Mouse (Mus musculus) kidney, embryonic 15.5 days (tissue): ENCODE data around the gene Klf3. TPM values are rescaled to one million over a fixed set of nuclear protein-coding genes. Genes with fewer than 3 reads are reported as not detected.
"Not testable (repeated sequence)": the region's sequence is repeated elsewhere in the genome, so short reads cannot be mapped to it uniquely, and the experiment has no call there.

ENCODE experiments used
- ATAC-seq: fragments of 200-750 bp; cut with Nextera tagmentation; replicated peaks from 2 replicates; pipeline ENCODE4 v1.8.0; 2017; ENCODE audit warnings: moderate TSS enrichment; ENCODE audit not compliant: low FRiP score
- H3K27ac ChIP-seq: fragments of 300-500 bp; sonication (generic); 2 replicates; pipeline ENCODE4 v1.5.1; 2015; ENCODE audit warnings: mild to moderate bottlenecking, inconsistent platforms
- H3K27me3 ChIP-seq: fragments of 300-500 bp; sonication (generic); 2 replicates; pipeline ENCODE4 v1.6.1; 2015; ENCODE audit warnings: inconsistent platforms
- H3K36me3 ChIP-seq: fragments of 300-500 bp; sonication (generic); 2 replicates; pipeline ENCODE4 v1.6.1; 2015; ENCODE audit warnings: inconsistent platforms
- H3K4me1 ChIP-seq: fragments of 300-500 bp; sonication (generic); 2 replicates; pipeline ENCODE4 v1.6.1; 2015; ENCODE audit warnings: inconsistent platforms
- H3K4me2 ChIP-seq: fragments of 300-500 bp; sonication (generic); 2 replicates; pipeline ENCODE4 v1.6.1; 2015; ENCODE audit warnings: moderate library complexity, mild to moderate bottlenecking, inconsistent platforms
- H3K4me3 ChIP-seq: fragments of 300-500 bp; sonication (generic); replicated peaks from 2 replicates; pipeline ENCODE4 v1.5.1; 2015; ENCODE audit warnings: mild to moderate bottlenecking, inconsistent platforms
- H3K9ac ChIP-seq: fragments of 300-500 bp; sonication (generic); 2 replicates; pipeline ENCODE4 v1.6.1; 2015; ENCODE audit warnings: mild to moderate bottlenecking, inconsistent platforms
- H3K9me3 ChIP-seq: fragments of 300-500 bp; sonication (generic); replicated peaks from 2 replicates; pipeline ENCODE4 v1.6.1; 2016; ENCODE audit warnings: inconsistent platforms
- WGBS: fragments of 180-500 bp; shearing (Covaris S2); methylation state at CpG from one replicate; pipeline ENCODE4 v1.1.7; 2015; ENCODE audit warnings: mixed read lengths; 5-methylcytosine and 5-hydroxymethylcytosine counted together
- polyA plus RNA-seq: library from polyadenylated mRNA; unstranded; fragments of >200 nt; fragmentation: Nextera tagmentation; extraction: Ambion mirVana; gene quantifications from 2 replicates; pipeline ENCODE4 v1.2.1, GENCODE M21; 2015

Gene Klf3
- polyA plus RNA-seq, 1 experiment from 2014 or later, result 62.2 TPM

DNA sequence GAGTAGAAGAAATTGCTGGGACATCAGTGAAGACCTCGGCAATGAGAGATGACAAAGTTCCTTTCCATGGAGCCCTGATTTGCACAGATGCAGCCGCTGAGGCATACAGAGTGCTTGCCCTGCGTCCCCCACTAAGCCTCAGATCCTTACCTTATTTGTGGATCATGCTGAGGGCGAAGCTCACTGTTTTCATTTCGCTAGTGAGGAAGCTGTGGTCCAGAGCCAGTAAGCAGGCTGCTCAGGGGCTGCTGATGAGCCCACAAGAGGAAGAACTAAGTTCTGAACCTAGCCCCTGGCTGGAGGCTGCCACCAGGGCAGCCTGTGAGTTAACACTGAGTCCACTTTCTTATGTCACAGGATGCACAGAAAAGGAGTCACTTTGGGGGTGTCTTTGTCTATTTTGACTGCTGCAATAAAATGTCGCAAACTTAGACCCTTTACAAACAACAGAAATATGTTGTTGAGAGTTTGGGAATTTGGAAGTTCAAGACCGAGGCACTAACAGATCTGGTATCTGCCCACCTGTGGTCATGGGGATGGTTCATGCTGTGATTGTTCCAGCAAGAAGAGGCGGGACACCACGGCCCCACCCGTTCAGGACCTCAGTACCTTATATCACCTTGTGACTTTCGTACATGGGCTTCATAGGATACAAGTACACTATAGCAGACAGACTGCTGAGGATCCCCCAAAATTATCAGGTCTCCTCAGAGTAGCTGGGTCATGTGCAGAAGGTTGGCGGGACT, 62.2 kb downstream of the Klf3 start:
- H3K9ac ChIP-seq, result no peak overlapping the region
- WGBS, result 67% methylated on average over 12 of the region's 12 CpGs
- ATAC-seq, result no peak
- H3K27me3 ChIP-seq, result no peaks in the 10 kb centered on the region
- H3K4me2 ChIP-seq, result no peak overlapping the region
- H3K27ac ChIP-seq, result peak overlapping the region; percentile 39; the same call in 1 of the 2 replicates
- H3K4me3 ChIP-seq, result no peak overlapping the region
- H3K36me3 ChIP-seq, result no peaks in the 10 kb centered on the region
- peaks cover 37% of the 10 kb centered on the region for H3K4me1 ChIP-seq
- no peaks in the 10 kb centered on the region for H3K9me3 ChIP-seq

DNA sequence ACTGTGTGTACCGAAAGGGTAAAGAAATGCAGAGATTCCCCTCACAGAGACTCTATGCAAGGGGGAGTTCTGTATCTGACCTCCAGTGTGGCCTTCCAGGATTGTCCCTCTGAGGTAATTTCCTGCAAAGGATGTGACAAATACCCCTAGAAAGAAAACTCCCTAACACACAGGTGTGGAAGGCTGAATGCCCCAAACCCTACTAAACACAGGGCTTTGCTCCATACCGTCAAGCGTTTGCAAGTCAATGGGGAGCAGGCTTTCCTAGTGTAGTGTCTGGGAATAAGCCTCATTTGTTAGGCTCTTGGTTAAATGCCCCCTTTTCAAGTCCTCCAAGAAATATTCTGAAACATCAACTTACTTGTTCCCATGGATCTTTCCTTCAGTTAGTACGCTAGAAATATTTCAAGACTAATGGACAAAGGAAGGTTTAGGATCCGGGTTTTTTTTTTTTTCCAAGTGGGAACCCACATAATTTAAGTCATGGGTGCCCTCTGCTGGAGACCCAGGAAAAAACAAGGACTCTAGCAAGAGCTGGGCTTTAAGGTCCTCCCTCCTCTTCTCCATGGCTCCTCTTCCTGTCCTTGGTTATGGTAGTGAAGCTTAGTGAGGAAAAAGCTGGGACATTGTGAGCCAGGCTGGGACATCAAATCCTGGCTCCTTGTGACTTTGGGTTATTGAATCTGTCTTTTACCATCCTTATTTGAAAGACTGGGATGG, 63.3 kb downstream of the Klf3 start:
- H3K27ac ChIP-seq, result no peak overlapping the region
- H3K27me3 ChIP-seq, result no peaks in the 10 kb centered on the region
- no peak overlapping the region for H3K9ac ChIP-seq
- H3K4me2 ChIP-seq, result no peak overlapping the region
- no peak for ATAC-seq
- H3K36me3 ChIP-seq, result no peaks in the 10 kb centered on the region
- no peak overlapping the region for H3K4me3 ChIP-seq
- no peaks in the 10 kb centered on the region for H3K9me3 ChIP-seq
- peaks cover 30% of the 10 kb centered on the region for H3K4me1 ChIP-seq
- 43% methylated on average over 5 of the region's 5 CpGs for WGBS

- H3K27me3 ChIP-seq, result no peaks in the 10 kb centered on the region
- H3K4me2 ChIP-seq, result no peak overlapping the region
- 51% methylated on average over 9 of the region's 9 CpGs for WGBS
- H3K27ac ChIP-seq, result no peak overlapping the region
- ATAC-seq, result no peak
- no peaks in the 10 kb centered on the region for H3K36me3 ChIP-seq
- no peak overlapping the region for H3K9ac ChIP-seq
- H3K9me3 ChIP-seq, result no peaks in the 10 kb centered on the region
- H3K4me1 ChIP-seq, result peaks cover 23% of the 10 kb centered on the region
- H3K4me3 ChIP-seq, result no peak overlapping the region
Observed at GRCm38 (mm10) chr5:64867124-64867523, 63.9 kb downstream of the Klf3 start.

GRCm38 (mm10) chr5:64867551-64867950, 64.4 kb downstream of the Klf3 start:
- ATAC-seq, result no peak
- no peak overlapping the region for H3K4me2 ChIP-seq
- H3K9ac ChIP-seq, result no peak overlapping the region
- no peaks in the 10 kb centered on the region for H3K27me3 ChIP-seq
- no peak overlapping the region for H3K4me3 ChIP-seq
- H3K36me3 ChIP-seq, result no peaks in the 10 kb centered on the region
- no peak overlapping the region for H3K27ac ChIP-seq
- WGBS, result 87% methylated on average over 5 of the region's 5 CpGs
- H3K4me1 ChIP-seq, result peaks cover 19% of the 10 kb centered on the region
- H3K9me3 ChIP-seq, result no peaks in the 10 kb centered on the region

GRCm38 (mm10) chr5:64876086-64876830, 73.1 kb downstream of the Klf3 start:
- no peaks in the 10 kb centered on the region for H3K9me3 ChIP-seq
- H3K4me3 ChIP-seq, result no peak overlapping the region
- ATAC-seq, result no peak
- no peak overlapping the region for H3K9ac ChIP-seq
- peaks cover 35% of the 10 kb centered on the region for H3K4me1 ChIP-seq
- no peak overlapping the region for H3K4me2 ChIP-seq
- 76% methylated on average over 12 of the region's 12 CpGs for WGBS
- peak overlapping the region; percentile 89 for H3K27ac ChIP-seq
- H3K36me3 ChIP-seq, result no peaks in the 10 kb centered on the region
- H3K27me3 ChIP-seq, result no peaks in the 10 kb centered on the region

DNA sequence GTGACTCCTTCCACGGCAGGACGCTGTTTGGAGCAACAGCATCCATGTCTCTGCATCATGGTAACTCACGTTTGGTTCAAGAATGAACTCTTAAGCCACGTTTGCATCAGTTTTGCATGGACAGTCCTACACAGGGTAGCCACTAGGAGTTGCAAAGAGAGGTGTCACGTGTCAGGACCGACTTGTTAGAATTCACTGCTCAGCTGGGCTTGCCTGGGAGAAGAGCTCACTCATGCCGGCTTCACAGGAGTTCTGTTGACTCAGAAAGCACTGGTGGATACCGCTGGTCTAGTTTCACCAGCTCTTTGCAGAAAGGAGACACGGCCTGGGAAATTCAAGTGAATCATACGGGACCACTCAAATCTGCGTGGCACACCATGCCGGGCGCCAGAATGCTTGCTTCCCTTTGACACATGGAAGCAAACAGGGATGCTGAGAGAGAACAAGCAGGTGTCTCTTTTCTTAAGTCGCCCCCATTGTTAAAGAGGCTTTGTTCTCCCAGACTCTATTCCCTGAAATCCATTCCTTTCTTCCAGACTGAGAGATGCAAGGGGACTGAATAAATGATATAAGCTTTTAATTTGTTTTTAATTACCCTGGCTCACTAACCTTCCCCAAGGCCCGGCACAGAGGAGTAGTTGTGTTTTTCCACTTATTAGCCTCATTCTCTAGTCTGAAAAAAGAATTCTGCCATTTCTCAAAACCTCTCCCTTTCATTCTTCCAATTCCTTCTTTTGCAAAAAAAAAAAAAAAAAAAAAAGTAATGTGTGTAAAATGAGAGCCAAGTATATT, 74.2 kb downstream of the Klf3 start:
- Histone ChIP-seq H3K36me3 (no peaks in the 10 kb centered on the region), H3K4me1 (peaks cover 35% of the 10 kb centered on the region), H3K4me3 (no peak overlapping the region), H3K27ac (peak overlapping the region; percentile 89), H3K4me2 (no peak overlapping the region), H3K9ac (no peak overlapping the region), H3K9me3 (no peaks in the 10 kb centered on the region), H3K27me3 (no peaks in the 10 kb centered on the region)
- peak; percentile 43 for ATAC-seq
- 30% methylated on average over 15 of the region's 15 CpGs for WGBS

- Histone ChIP-seq H3K27me3 (no peaks in the 10 kb centered on the region), H3K9me3 (no peaks in the 10 kb centered on the region), H3K4me1 (peaks cover 35% of the 10 kb centered on the region), H3K27ac (peak overlapping the region; percentile 89), H3K9ac (no peak overlapping the region), H3K36me3 (no peaks in the 10 kb centered on the region), H3K4me2 (no peak overlapping the region), H3K4me3 (no peak overlapping the region)
- 11% methylated on average over 4 of the region's 4 CpGs for WGBS
- ATAC-seq, result peak; percentile 89
Observed at GRCm38 (mm10) chr5:64878027-64878425, 74.8 kb downstream of the Klf3 start.

GRCm38 (mm10) chr5:64878526-64878925, 75.3 kb downstream of the Klf3 start:
- Histone ChIP-seq H3K4me1 (peaks cover 35% of the 10 kb centered on the region), H3K9me3 (no peaks in the 10 kb centered on the region), H3K4me2 (no peak overlapping the region), H3K27me3 (no peaks in the 10 kb centered on the region), H3K27ac (peak overlapping the region; percentile 89), H3K4me3 (no peak overlapping the region), H3K9ac (no peak overlapping the region), H3K36me3 (no peaks in the 10 kb centered on the region)
- 61% methylated on average over 2 of the region's 2 CpGs for WGBS
- ATAC-seq, result peak; percentile 35; the same call in 1 of the 2 replicates

DNA sequence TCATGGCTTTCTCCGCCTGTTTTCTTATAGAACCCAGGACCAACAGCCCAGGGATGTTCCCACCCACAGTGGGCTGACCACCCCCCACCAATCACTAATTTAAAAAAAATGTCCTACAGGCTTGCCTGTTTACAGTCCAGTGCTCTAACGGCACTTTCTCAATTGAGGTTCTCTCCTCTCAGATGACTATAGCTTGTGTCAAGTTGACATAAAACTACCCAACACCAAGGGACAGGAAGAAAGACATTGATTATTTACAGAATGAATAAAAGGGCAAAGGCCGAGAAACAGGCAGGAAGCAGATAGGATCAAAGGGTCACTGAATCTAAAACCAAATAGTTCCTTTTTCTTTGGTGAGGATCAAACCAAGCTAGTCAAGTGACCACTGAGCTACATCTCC, 76.1 kb downstream of the Klf3 start:
- Histone ChIP-seq H3K9ac (no peak overlapping the region), H3K4me3 (no peak overlapping the region), H3K4me1 (peaks cover 42% of the 10 kb centered on the region), H3K27ac (peak overlapping the region; percentile 89), H3K4me2 (no peak overlapping the region), H3K27me3 (no peaks in the 10 kb centered on the region), H3K36me3 (no peaks in the 10 kb centered on the region), H3K9me3 (no peaks in the 10 kb centered on the region)
- 49% methylated on average over 3 of the region's 3 CpGs for WGBS
- ATAC-seq, result no peak

GRCm38 (mm10) chr5:64881559-64881958, 78.4 kb downstream of the Klf3 start:
- not testable (repeated sequence) for H3K36me3 ChIP-seq, H3K4me3 ChIP-seq, ATAC-seq, H3K9ac ChIP-seq, H3K27ac ChIP-seq, H3K27me3 ChIP-seq, H3K4me2 ChIP-seq, H3K9me3 ChIP-seq
- 96% methylated on average over 7 of the region's 10 CpGs for WGBS
- H3K4me1 ChIP-seq, result peaks cover 40% of the 10 kb centered on the region

GRCm38 (mm10) chr5:64881976-64882375, 78.8 kb downstream of the Klf3 start:
- not testable (repeated sequence) for H3K9me3 ChIP-seq, ATAC-seq

More at GRCm38 (mm10) chr5:64881976-64882375, 78.8 kb downstream of the Klf3 start:
- peaks cover 36% of the 10 kb centered on the region for H3K4me1 ChIP-seq
- not testable (repeated sequence) for H3K36me3 ChIP-seq, H3K4me2 ChIP-seq, H3K4me3 ChIP-seq, H3K9ac ChIP-seq, H3K27ac ChIP-seq, H3K27me3 ChIP-seq
- whole genome bisulfite sequencing, result 87% methylated on average over 8 of the region's 11 CpGs
